ENCODE assay signal across 15 mouse cellular contexts in genomic region chr1:161680558-161680957, GRCm38 (mm10).
"Had no signal": no experiment of that assay in that cellular context is flagged by ENCODE, and none has a peak within 500 bp of the region (broad histone marks: within the 10 kb centered on the region; RNA-seq: fewer than 3 reads in every experiment).

No protein-coding gene starts in this region.

- H3K27me3 ChIP-seq: limb, embryonic 13.5 days; liver, embryonic 15.5 days; midbrain, embryonic 15.5 days; neural tube, embryonic 13.5 days had no signal

- H3K4me1 ChIP-seq: limb, embryonic 13.5 days; liver, embryonic 15.5 days; megakaryocyte, embryonic 14.5 days; midbrain, embryonic 15.5 days; neural tube, embryonic 13.5 days had no signal

- H3K36me3 ChIP-seq: limb, embryonic 13.5 days; liver, embryonic 15.5 days; midbrain, embryonic 15.5 days; neural tube, embryonic 13.5 days had no signal

- H3K9me3 ChIP-seq: limb, embryonic 13.5 days; liver, embryonic 15.5 days; megakaryocyte, embryonic 14.5 days; midbrain, embryonic 15.5 days; neural tube, embryonic 13.5 days had no signal

- H3K4me2 ChIP-seq: limb, embryonic 13.5 days; liver, embryonic 11.5 days; liver, embryonic 15.5 days; lung, embryonic 14.5 days; midbrain, embryonic 11.5 days; midbrain, embryonic 15.5 days; neural tube, embryonic 13.5 days had no signal

- H3K9ac ChIP-seq: limb, embryonic 13.5 days; liver, embryonic 15.5 days; lung, embryonic 14.5 days; midbrain, embryonic 15.5 days; neural tube, embryonic 13.5 days had no signal

- H3K27ac ChIP-seq: layer of hippocampus, adult 2 months; limb, embryonic 13.5 days; liver, embryonic 15.5 days; macrophage; midbrain, embryonic 15.5 days; neural tube, embryonic 13.5 days; stomach, postnatal 0 days had no signal

- H3K4me3 ChIP-seq: layer of hippocampus, adult 2 months; limb, embryonic 13.5 days; liver, embryonic 15.5 days; megakaryocyte, embryonic 14.5 days; midbrain, embryonic 15.5 days; neural tube, embryonic 13.5 days had no signal

- ATAC-seq: midbrain, embryonic 15.5 days had no signal

- DNase-seq: kidney, adult 9 months; kidney, postnatal 36 days; lung, embryonic 14.5 days; lung, postnatal 14 days; thymus, postnatal 4 days had no signal
